Mouse (Mus musculus): ENCODE measurements around the gene Cpd.

- TF ChIP-seq GATA1 (IDR thresholded peaks at IDR 0.05; ENCODE audit: low read length): no peak
- no peak for TF ChIP-seq TAL1 (IDR thresholded peaks at IDR 0.05; ENCODE audit: low read length)
Measured at GRCm38 (mm10) chr11:76734560-76734959, 112.3 kb downstream of the Cpd start.
